Mouse (Mus musculus) neural tube, embryonic 11.5 days (tissue): ENCODE measurements around the gene Tmem127. TPM values are rescaled to one million over a fixed set of nuclear protein-coding genes. Genes with fewer than 3 reads are reported as not detected.

Source experiments
- polyA plus RNA-seq: library from polyadenylated mRNA; unstranded; fragments of >200 nt; fragmentation: Nextera tagmentation; extraction: Ambion mirVana; gene quantifications from 2 replicates; pipeline ENCODE4 v1.2.1, GENCODE M21; 2014

Tmem127 gene
- polyA plus RNA-seq, 1 experiment from 2014 or later = 30.4 TPM

Other genes starting within 250 kb of the Tmem127 start
- 9.0 and 10.7 TPM in 2 replicates for gene Ap4e1, start 239.2 kb upstream of the Tmem127 start, polyA plus RNA-seq
- 19.8 and 20.0 TPM in 2 replicates for gene Blvra, start 177.2 kb upstream of the Tmem127 start, polyA plus RNA-seq
- gene Ncaph, start 114.0 kb upstream of the Tmem127 start, polyA plus RNA-seq = 96.7 and 103 TPM in 2 replicates
- gene Itpripl1, start 104.5 kb upstream of the Tmem127 start, polyA plus RNA-seq = 15.6 and 15.7 TPM in 2 replicates
- gene 1810024B03Rik, start 39.6 kb upstream of the Tmem127 start, polyA plus RNA-seq = 1.9 and 4.0 TPM in 2 replicates
- gene Snrnp200, start 39.5 kb upstream of the Tmem127 start, polyA plus RNA-seq = 100 and 110 TPM in 2 replicates
- 58.8 and 72.2 TPM in 2 replicates for gene Ciao1, start 92 bp upstream of the Tmem127 start, polyA plus RNA-seq
- 80.2 and 84.7 TPM in 2 replicates for gene Stard7, start 22.3 kb downstream of the Tmem127 start, polyA plus RNA-seq
- gene Dusp2, start 88.3 kb downstream of the Tmem127 start, polyA plus RNA-seq = 7.0 TPM in 2 replicates
- gene Astl, start 90.7 kb downstream of the Tmem127 start, polyA plus RNA-seq = not detected in 2 replicates
- 2.0 and 2.8 TPM in 2 replicates for gene Adra2b, start 115.3 kb downstream of the Tmem127 start, polyA plus RNA-seq
- gene Gpat2, start 177.3 kb downstream of the Tmem127 start, polyA plus RNA-seq = 0.08 TPM in 1 of 2 replicates, not detected in the other
- gene Fahd2a, start 196.7 kb downstream of the Tmem127 start, polyA plus RNA-seq = 22.7 and 24.8 TPM in 2 replicates